Mouse (Mus musculus): ENCODE measurements around the gene Rrn3.

DNA sequence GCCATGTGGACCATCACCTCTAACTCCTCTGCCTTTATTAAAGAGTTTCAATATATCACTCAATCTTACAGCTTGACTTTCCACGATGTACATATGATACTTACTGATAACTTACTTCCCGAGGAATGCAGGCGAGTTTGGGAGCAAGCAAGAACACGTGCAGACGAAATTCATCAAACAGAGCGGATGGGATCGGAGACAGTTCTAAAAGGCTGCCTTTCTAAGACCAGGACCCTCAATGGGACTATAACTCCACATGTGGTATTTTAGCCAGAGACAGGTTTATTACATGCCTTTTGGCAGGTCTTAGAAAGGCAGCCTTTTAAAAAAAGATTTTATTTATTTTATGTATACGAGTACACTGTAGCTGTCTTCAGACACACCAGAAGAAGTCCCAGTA, 44.5 kb upstream of the Rrn3 start:
- TF ChIP-seq POLR2A (IDR thresholded peaks at IDR 0.05; ENCODE audit: low read depth, low read length) (no peak), CTCF (IDR thresholded peaks at IDR 0.05; ENCODE audit: extremely low read depth, insufficient read length, insufficient replicate concordance, low read depth, low read length) (no peak)
